Comparison of ENCODE assay signal across 35 mouse cellular contexts in the genomic region with DNA sequence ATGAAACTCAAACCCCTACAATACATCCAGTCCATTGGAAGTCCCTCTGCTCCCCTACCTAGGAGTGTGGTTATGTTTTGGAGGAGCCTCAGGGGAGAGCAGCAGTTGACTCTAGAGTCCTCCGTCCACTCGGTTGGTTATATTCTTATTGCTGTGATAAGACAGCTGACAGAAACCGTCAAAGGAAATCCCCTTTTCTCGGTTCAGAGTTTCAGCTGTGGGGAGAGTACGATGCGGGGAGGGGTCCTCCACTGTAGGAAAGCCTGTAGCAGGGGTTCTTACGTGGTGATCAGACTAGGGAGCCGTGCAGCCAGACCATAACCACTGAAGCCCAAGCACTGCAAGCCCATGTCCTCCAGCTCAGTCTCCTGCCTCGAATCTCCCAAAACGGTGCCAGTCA.
"Had no signal": no experiment of that assay in that cellular context is flagged by ENCODE, and none has a peak within 500 bp of the region (broad histone marks: within the 10 kb centered on the region; RNA-seq: fewer than 3 reads in every experiment).

No protein-coding gene starts in this region.

- DNase-seq: heart, postnatal 10 days; heart, postnatal 14 days; heart, postnatal 36 days; heart, postnatal 4 days; kidney, adult 11 months; kidney, adult 18-20 months; kidney, adult 2 months; kidney, adult 8-10 months; kidney, adult 9 months; kidney, postnatal 10 days; kidney, postnatal 14 days; kidney, postnatal 25 days; kidney, postnatal 36 days; kidney, postnatal 4 days; layer of hippocampus, adult 9-11 months; layer of hippocampus, postnatal 36 days had no signal

- ATAC-seq: hindbrain, embryonic 16.5 days; hindbrain, postnatal 0 days; inflammation-experienced regulatory T-cells, adult 6 months; intestine, embryonic 15.5 days; intestine, embryonic 16.5 days; intestine, postnatal 0 days had no signal

- H3K9me3 ChIP-seq: heart, embryonic 12.5 days; heart, embryonic 13.5 days; heart, embryonic 15.5 days; hindbrain, embryonic 10.5 days; hindbrain, embryonic 12.5 days; hindbrain, embryonic 13.5 days; hindbrain, embryonic 15.5 days; intestine, embryonic 15.5 days; kidney, embryonic 15.5 days had no signal

- H3K4me3 ChIP-seq: heart, embryonic 12.5 days; heart, embryonic 13.5 days; heart, embryonic 15.5 days; hindbrain, embryonic 10.5 days; hindbrain, embryonic 12.5 days; hindbrain, embryonic 13.5 days; hindbrain, embryonic 15.5 days; intestine, embryonic 15.5 days; kidney, embryonic 15.5 days; layer of hippocampus, adult 2 months; left cerebral cortex, adult 2 months had no signal

- H3K9ac ChIP-seq: heart, embryonic 12.5 days; heart, embryonic 13.5 days; heart, embryonic 15.5 days; hindbrain, embryonic 12.5 days; hindbrain, embryonic 13.5 days; hindbrain, embryonic 14.5 days; hindbrain, embryonic 15.5 days; intestine, embryonic 15.5 days; kidney, embryonic 15.5 days had no signal

- H3K4me2 ChIP-seq: heart, embryonic 11.5 days; heart, embryonic 12.5 days; heart, embryonic 13.5 days; heart, embryonic 15.5 days; hindbrain, embryonic 12.5 days; hindbrain, embryonic 13.5 days; hindbrain, embryonic 14.5 days; hindbrain, embryonic 15.5 days; intestine, embryonic 15.5 days; kidney, embryonic 15.5 days had no signal

- H3K36me3 ChIP-seq: heart, embryonic 12.5 days; heart, embryonic 13.5 days; heart, embryonic 15.5 days; hindbrain, embryonic 10.5 days; hindbrain, embryonic 12.5 days; hindbrain, embryonic 13.5 days; hindbrain, embryonic 15.5 days; intestine, embryonic 15.5 days; kidney, embryonic 15.5 days had no signal

- H3K27me3 ChIP-seq: heart, embryonic 13.5 days; heart, embryonic 15.5 days; hindbrain, embryonic 12.5 days; hindbrain, embryonic 15.5 days; intestine, embryonic 15.5 days; kidney, embryonic 15.5 days had no signal

- H3K4me1 ChIP-seq: heart, embryonic 15.5 days; hindbrain, embryonic 15.5 days; intestine, embryonic 15.5 days had no signal

- H3K27ac ChIP-seq: heart, embryonic 13.5 days; heart, embryonic 15.5 days; hindbrain, embryonic 10.5 days; hindbrain, embryonic 12.5 days; hindbrain, embryonic 13.5 days; hindbrain, embryonic 14.5 days; hindbrain, embryonic 15.5 days; hindbrain, postnatal 0 days; intestine, embryonic 15.5 days; kidney, embryonic 15.5 days; kidney, postnatal 0 days; layer of hippocampus, adult 2 months; left cerebral cortex, adult 2 months had no signal
